ENCODE assay signal across 8 mouse cellular contexts in genomic region chr2:118676839-118677741, GRCm38 (mm10). TPM values are rescaled to one million over a fixed set of nuclear protein-coding genes. Genes with fewer than 3 reads are reported as not detected.
DNase-seq lines count a peak whose midpoint lies in the region; ATAC-seq and TF ChIP-seq lines count a peak whose summit lies in the region.

No protein-coding gene starts in this region.

- peak; percentile 29 for ATAC-seq in granulocyte monocyte progenitor cell, adult 5-6 weeks (replicated peaks; ENCODE audit: poor library complexity, severe bottlenecking)
- peak; percentile 50; the same call in 1 of the 2 replicates for ATAC-seq in kidney, postnatal 0 days (replicated peaks; ENCODE audit: low FRiP score, low read depth)

- H3K4me1 ChIP-seq in kidney, postnatal 0 days (replicated peaks; ENCODE audit: insufficient read depth, low read length) = peaks cover 7% of the 10 kb centered on the region; the same call in 1 of the 2 replicates
- H3K4me1 ChIP-seq in megakaryocyte, embryonic 14.5 days = peaks cover 36% of the 10 kb centered on the region

- H3K4me3 ChIP-seq in kidney, postnatal 0 days (replicated peaks; ENCODE audit: low read depth, low read length) = peak overlapping the region; percentile 51
- H3K4me3 ChIP-seq in megakaryocyte, embryonic 14.5 days (replicated peaks) = peak overlapping the region; percentile 87

- peak overlapping the region; percentile 55 for H3K9ac ChIP-seq in kidney, postnatal 0 days (ENCODE audit: low read depth, low read length)

- H3K27me3 ChIP-seq in kidney, postnatal 0 days (ENCODE audit: insufficient read depth, low read length) = peaks cover 30% of the 10 kb centered on the region
- H3K27me3 ChIP-seq in megakaryocyte, embryonic 14.5 days (replicated peaks) = peaks cover 67% of the 10 kb centered on the region

- no peaks in the 10 kb centered on the region for H3K36me3 ChIP-seq in kidney, postnatal 0 days (ENCODE audit: insufficient read depth, low read length)
- H3K36me3 ChIP-seq in megakaryocyte, embryonic 14.5 days (replicated peaks; ENCODE audit: low read length) = peaks cover 61% of the 10 kb centered on the region

- H3K4me2 ChIP-seq in kidney, postnatal 0 days (ENCODE audit: low read length) = peak overlapping the region; percentile 83

- no peaks in the 10 kb centered on the region for H3K9me3 ChIP-seq in kidney, postnatal 0 days (replicated peaks; ENCODE audit: low read length)
- no peaks in the 10 kb centered on the region for H3K9me3 ChIP-seq in megakaryocyte, embryonic 14.5 days

- peak; percentile 37 to 51 for DNase-seq in left cerebral cortex, adult 18-20 months (ENCODE audit: low spot score in 2 of 2)
- no peak for DNase-seq in left cerebral cortex, postnatal 36 days (ENCODE audit: low spot score in 2 of 2)
- DNase-seq in adrenal gland, postnatal 25 days = peak; percentile 72
- DNase-seq in kidney, postnatal 0 days (ENCODE audit: low spot score) = peak; percentile 15
- peak; percentile 49 for DNase-seq in urinary bladder, postnatal 25 days (ENCODE audit: low spot score)
- no peak for DNase-seq in natural killer cell, adult 2 months (ENCODE audit: low spot score in 2 of 2)

- WGBS in kidney, postnatal 0 days = under 1% methylated on average over 81 of the region's 89 CpGs

- intact Hi-C loops in left cerebral cortex, postnatal 36 days (cut with DNase I) = no loop called here

- H3K27ac ChIP-seq in kidney, postnatal 0 days = no peak overlapping the region

- no peak for TF ChIP-seq CTCF in kidney, postnatal 0 days (IDR thresholded peaks at IDR 0.05; ENCODE audit: low read depth)

RNA-seq across cellular contexts. Expression of gene Pak6, which starts 14.0 kb away (rescaled TPM):
- total RNA-seq in left cerebral cortex, adult 18-20 months (2021) = 10 to 100 TPM; 79.7 to 86.4 TPM
- total RNA-seq in left cerebral cortex, postnatal 36 days (2021) = 100 to 1,000 TPM in 1 of 2 experiments, 10 to 100 TPM in 1; 83.4 to 104 TPM
- total RNA-seq in adrenal gland, postnatal 25 days (2021) = 22.6 and 23.1 TPM in 2 replicates
- total RNA-seq in granulocyte monocyte progenitor cell, adult 5-6 weeks (2014; fragmentation: Nextera tagmentation) = 0.32 TPM in 1 of 2 replicates, not detected in the other
- total RNA-seq in granulocyte monocyte progenitor cell, adult 5-6 weeks (2017) = 0.05 TPM in 1 of 2 replicates, not detected in the other
- polyA plus RNA-seq in kidney, postnatal 0 days (2015; fragmentation: Nextera tagmentation; extraction: Ambion mirVana) = 1.9 and 3.5 TPM in 2 replicates
- polyA plus RNA-seq in megakaryocyte, embryonic 14.5 days (2012; ENCODE audit: insufficient read depth, low replicate concordance) = 7.2 and 8.5 TPM in 2 replicates

RNA-seq across cellular contexts. Expression of gene Ankrd63, which starts 26.7 kb away (rescaled TPM):
- total RNA-seq in left cerebral cortex, adult 18-20 months (2021) = 10 to 100 TPM; 27.5 to 33.7 TPM
- 10 to 100 TPM; 20.0 to 32.2 TPM for total RNA-seq in left cerebral cortex, postnatal 36 days (2021)
- total RNA-seq in adrenal gland, postnatal 25 days (2021) = 0.27 and 0.67 TPM in 2 replicates
- 0.77 and 1.0 TPM in 2 replicates for total RNA-seq in granulocyte monocyte progenitor cell, adult 5-6 weeks (2014; fragmentation: Nextera tagmentation)
- total RNA-seq in granulocyte monocyte progenitor cell, adult 5-6 weeks (2017) = 0.62 and 0.69 TPM in 2 replicates
- polyA plus RNA-seq in kidney, postnatal 0 days (2015; fragmentation: Nextera tagmentation; extraction: Ambion mirVana) = 0.37 and 0.45 TPM in 2 replicates
- 0.30 and 0.55 TPM in 2 replicates for polyA plus RNA-seq in megakaryocyte, embryonic 14.5 days (2012; ENCODE audit: insufficient read depth, low replicate concordance)

RNA-seq across cellular contexts. Expression of gene Plcb2, which starts 51.1 kb away (rescaled TPM):
- 1 to 10 TPM; 3.0 to 3.1 TPM for total RNA-seq in left cerebral cortex, adult 18-20 months (2021)
- 1 to 10 TPM; 2.4 to 3.4 TPM for total RNA-seq in left cerebral cortex, postnatal 36 days (2021)
- total RNA-seq in adrenal gland, postnatal 25 days (2021) = 0.76 and 2.1 TPM in 2 replicates
- 99.1 and 108 TPM in 2 replicates for total RNA-seq in granulocyte monocyte progenitor cell, adult 5-6 weeks (2014; fragmentation: Nextera tagmentation)
- 54.3 and 70.7 TPM in 2 replicates for total RNA-seq in granulocyte monocyte progenitor cell, adult 5-6 weeks (2017)
- 1.3 and 1.4 TPM in 2 replicates for polyA plus RNA-seq in kidney, postnatal 0 days (2015; fragmentation: Nextera tagmentation; extraction: Ambion mirVana)
- polyA plus RNA-seq in megakaryocyte, embryonic 14.5 days (2012; ENCODE audit: insufficient read depth, low replicate concordance) = 14.4 and 25.8 TPM in 2 replicates

Comparison
In these comparisons a context has a peak if more than half of its experiments do, and no peak if none do; other contexts are left out.
1. DNase-seq: peak in left cerebral cortex, adult 18-20 months (2 of 2), adrenal gland, postnatal 25 days (single experiment), kidney, postnatal 0 days (single experiment) and urinary bladder, postnatal 25 days (single experiment); none in left cerebral cortex, postnatal 36 days (0 of 2) and natural killer cell, adult 2 months (0 of 2).
2. RNA of gene Pak6, which starts 14.0 kb away (total RNA-seq): 83.4 to 104 TPM in left cerebral cortex, postnatal 36 days, 79.7 to 86.4 TPM in left cerebral cortex, adult 18-20 months and 22.6 to 23.1 TPM in adrenal gland, postnatal 25 days; 0.05 to 0.32 TPM in granulocyte monocyte progenitor cell, adult 5-6 weeks; every median in the first group is over 10 times any median in the second.
3. RNA of gene Ankrd63, which starts 26.7 kb away (total RNA-seq): 27.5 to 33.7 TPM in left cerebral cortex, adult 18-20 months and 20.0 to 32.2 TPM in left cerebral cortex, postnatal 36 days; 0.62 to 1.0 TPM in granulocyte monocyte progenitor cell, adult 5-6 weeks and 0.27 to 0.67 TPM in adrenal gland, postnatal 25 days; every median in the first group is over 10 times any median in the second.
4. RNA of gene Plcb2, which starts 51.1 kb away (total RNA-seq): 54.3 to 108 TPM in granulocyte monocyte progenitor cell, adult 5-6 weeks; 2.4 to 3.4 TPM in left cerebral cortex, postnatal 36 days, 3.0 to 3.1 TPM in left cerebral cortex, adult 18-20 months and 0.76 to 2.1 TPM in adrenal gland, postnatal 25 days; every median in the first group is over 10 times any median in the second.